8 mouse cellular contexts compared by ENCODE assay signal in the genomic region with DNA sequence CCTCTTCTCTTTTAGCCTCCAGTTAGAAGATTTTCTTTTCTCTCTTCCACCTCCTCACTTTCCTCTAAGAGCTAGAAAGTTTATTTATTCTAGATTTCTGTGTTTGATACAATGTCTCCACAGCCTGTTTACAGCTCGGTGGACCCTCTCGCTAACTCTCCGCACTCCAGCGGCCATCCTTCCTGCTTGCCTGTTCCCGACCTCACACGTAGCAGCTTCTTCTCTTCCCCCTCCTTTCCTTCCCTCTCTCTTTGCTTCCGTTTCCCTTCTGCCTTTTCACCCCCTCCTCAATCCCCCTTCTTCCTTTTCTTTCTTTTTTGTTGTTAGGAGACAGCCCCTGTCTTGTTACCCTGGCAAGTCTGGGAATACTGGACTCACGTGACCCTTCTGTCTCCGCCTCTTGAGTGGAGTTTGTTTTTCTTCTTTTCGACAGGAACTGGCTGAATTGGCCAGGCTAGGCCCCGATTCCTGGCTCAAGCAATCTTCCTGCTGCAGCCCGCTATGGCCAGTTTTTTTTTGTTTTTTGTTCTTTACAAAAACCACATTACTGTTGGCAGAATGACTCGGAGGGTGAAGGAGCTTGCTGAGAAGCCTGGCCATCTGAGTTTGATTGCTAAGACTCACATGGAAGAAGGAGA. TPM values are rescaled to one million over a fixed set of nuclear protein-coding genes. Genes with fewer than 3 reads are reported as not detected.
DNase-seq lines count a peak whose midpoint lies in the region; ATAC-seq and TF ChIP-seq lines count a peak whose summit lies in the region.

No protein-coding gene starts in this region.

- peak overlapping the region; percentile 49; the same call in 1 of the 2 replicates for H3K9ac ChIP-seq in embryonic facial prominence, embryonic 14.5 days (ENCODE audit: low read depth, low read length)
- H3K9ac ChIP-seq in heart, embryonic 16.5 days (ENCODE audit: low read length) = peak overlapping the region; percentile 38
- no peak overlapping the region for H3K9ac ChIP-seq in kidney, postnatal 0 days (ENCODE audit: low read depth, low read length)
- H3K9ac ChIP-seq in midbrain, embryonic 15.5 days = no peak overlapping the region

- peak overlapping the region; percentile 17; the same call in 1 of the 2 replicates for H3K4me2 ChIP-seq in embryonic facial prominence, embryonic 14.5 days (ENCODE audit: low read depth, low read length)
- H3K4me2 ChIP-seq in heart, embryonic 16.5 days (ENCODE audit: low read depth, low read length) = peak overlapping the region; percentile 42
- H3K4me2 ChIP-seq in kidney, postnatal 0 days (ENCODE audit: low read length) = peak overlapping the region; percentile 45
- H3K4me2 ChIP-seq in midbrain, embryonic 15.5 days = no peak overlapping the region; the same call in 1 of the 2 replicates

- peak overlapping the region; percentile 85 for H3K27ac ChIP-seq in embryonic facial prominence, embryonic 14.5 days (replicated peaks; ENCODE audit: low read depth, low read length)
- H3K27ac ChIP-seq in heart, embryonic 16.5 days (ENCODE audit: low read length) = peak overlapping the region; percentile 78
- peak overlapping the region; percentile 85 for H3K27ac ChIP-seq in kidney, postnatal 0 days
- peak overlapping the region; percentile 53 for H3K27ac ChIP-seq in midbrain, embryonic 15.5 days

- H3K4me1 ChIP-seq in embryonic facial prominence, embryonic 14.5 days (ENCODE audit: control insufficient read depth, insufficient read depth, low read length) = no peaks in the 10 kb centered on the region; the same call in 1 of the 2 replicates
- H3K4me1 ChIP-seq in heart, embryonic 16.5 days (ENCODE audit: control insufficient read depth, insufficient read depth, low read length) = peaks cover 6% of the 10 kb centered on the region
- H3K4me1 ChIP-seq in kidney, postnatal 0 days (replicated peaks; ENCODE audit: insufficient read depth, low read length) = no peaks in the 10 kb centered on the region
- no peaks in the 10 kb centered on the region for H3K4me1 ChIP-seq in midbrain, embryonic 15.5 days

- no peak; the same call in 1 of the 2 replicates for ATAC-seq in embryonic facial prominence, embryonic 14.5 days (ENCODE audit: low read depth)
- peak; percentile 66 for ATAC-seq in heart, embryonic 16.5 days (replicated peaks; ENCODE audit: extremely low read depth, insufficient read depth, low FRiP score)
- ATAC-seq in kidney, postnatal 0 days (replicated peaks; ENCODE audit: low FRiP score, low read depth) = peak; percentile 68; the same call in 1 of the 2 replicates
- ATAC-seq in midbrain, embryonic 15.5 days (replicated peaks) = no peak

- WGBS in embryonic facial prominence, embryonic 14.5 days = 45% methylated on average over 13 of the region's 13 CpGs
- 36% methylated on average over 13 of the region's 13 CpGs for WGBS in heart, embryonic 16.5 days
- WGBS in kidney, postnatal 0 days = 16% methylated on average over 13 of the region's 13 CpGs
- 60% methylated on average over 13 of the region's 13 CpGs for WGBS in midbrain, embryonic 15.5 days

- H3K4me3 ChIP-seq in embryonic facial prominence, embryonic 14.5 days (ENCODE audit: low read depth, low read length) = no peak overlapping the region
- H3K4me3 ChIP-seq in heart, embryonic 16.5 days (ENCODE audit: low read length) = peak overlapping the region; percentile 35
- H3K4me3 ChIP-seq in kidney, postnatal 0 days (replicated peaks; ENCODE audit: low read depth, low read length) = 0 out of 2 replicates have a peak overlapping the region, but pooled peaks have one; percentile 14
- H3K4me3 ChIP-seq in midbrain, embryonic 15.5 days = no peak overlapping the region

- TF ChIP-seq CTCF in kidney, postnatal 0 days (IDR thresholded peaks at IDR 0.05; ENCODE audit: low read depth) = no peak

- no peaks in the 10 kb centered on the region for H3K27me3 ChIP-seq in embryonic facial prominence, embryonic 14.5 days (replicated peaks; ENCODE audit: control insufficient read depth, insufficient read depth, low read length)
- H3K27me3 ChIP-seq in heart, embryonic 16.5 days (ENCODE audit: control insufficient read depth, insufficient read depth, low read length) = no peaks in the 10 kb centered on the region
- no peaks in the 10 kb centered on the region for H3K27me3 ChIP-seq in kidney, postnatal 0 days (ENCODE audit: insufficient read depth, low read length)
- H3K27me3 ChIP-seq in midbrain, embryonic 15.5 days (replicated peaks) = no peaks in the 10 kb centered on the region

- peak; percentile 10 for DNase-seq in right cerebral cortex, postnatal 14 days
- no peak for DNase-seq in right cerebral cortex, adult 2 months (ENCODE audit: low spot score in 2 of 2)
- peak; percentile 81 for DNase-seq in embryonic facial prominence, embryonic 14.5 days (ENCODE audit: low spot score)
- DNase-seq in kidney, postnatal 0 days (ENCODE audit: low spot score) = peak; percentile 93
- DNase-seq in spleen, adult 12 weeks (ENCODE audit: low spot score) = no peak
- no peak for DNase-seq in cerebellum, postnatal 14 days

- H3K9me3 ChIP-seq in embryonic facial prominence, embryonic 14.5 days (ENCODE audit: control insufficient read depth, low read length) = no peaks in the 10 kb centered on the region
- H3K9me3 ChIP-seq in heart, embryonic 16.5 days (replicated peaks; ENCODE audit: control insufficient read depth, low read length) = no peaks in the 10 kb centered on the region
- H3K9me3 ChIP-seq in kidney, postnatal 0 days (replicated peaks; ENCODE audit: low read length) = no peaks in the 10 kb centered on the region
- no peaks in the 10 kb centered on the region for H3K9me3 ChIP-seq in midbrain, embryonic 15.5 days

- 0 out of 2 replicates have a peak, but pooled peaks cover 9% of the 10 kb centered on the region for H3K36me3 ChIP-seq in embryonic facial prominence, embryonic 14.5 days (ENCODE audit: control insufficient read depth, insufficient read depth, low read length)
- H3K36me3 ChIP-seq in heart, embryonic 16.5 days (ENCODE audit: control insufficient read depth, insufficient read depth) = no peaks in the 10 kb centered on the region
- no peaks in the 10 kb centered on the region for H3K36me3 ChIP-seq in kidney, postnatal 0 days (ENCODE audit: insufficient read depth, low read length)
- no peaks in the 10 kb centered on the region for H3K36me3 ChIP-seq in midbrain, embryonic 15.5 days (replicated peaks)

RNA-seq across cellular contexts. Expression of gene Chek2, which starts 19.4 kb away (rescaled TPM):
- 14.1 and 14.6 TPM in 2 replicates for polyA plus RNA-seq in embryonic facial prominence, embryonic 14.5 days (2014; fragmentation: Nextera tagmentation; extraction: Ambion mirVana)
- polyA plus RNA-seq in heart, embryonic 16.5 days (2015; fragmentation: Nextera tagmentation; extraction: Ambion mirVana) = 17.1 and 19.0 TPM in 2 replicates
- 12.9 and 14.3 TPM in 2 replicates for polyA plus RNA-seq in kidney, postnatal 0 days (2015; fragmentation: Nextera tagmentation; extraction: Ambion mirVana)
- polyA plus RNA-seq in midbrain, embryonic 15.5 days (2015; fragmentation: Nextera tagmentation; extraction: Ambion mirVana) = 5.0 and 6.7 TPM in 2 replicates

RNA-seq across cellular contexts. Expression of gene Hscb, which starts 19.6 kb away (rescaled TPM):
- polyA plus RNA-seq in embryonic facial prominence, embryonic 14.5 days (2014; fragmentation: Nextera tagmentation; extraction: Ambion mirVana) = 19.6 TPM in 2 replicates
- polyA plus RNA-seq in heart, embryonic 16.5 days (2015; fragmentation: Nextera tagmentation; extraction: Ambion mirVana) = 22.5 and 23.1 TPM in 2 replicates
- 51.3 and 52.2 TPM in 2 replicates for polyA plus RNA-seq in kidney, postnatal 0 days (2015; fragmentation: Nextera tagmentation; extraction: Ambion mirVana)
- polyA plus RNA-seq in midbrain, embryonic 15.5 days (2015; fragmentation: Nextera tagmentation; extraction: Ambion mirVana) = 6.0 and 8.6 TPM in 2 replicates

RNA-seq across cellular contexts. Expression of gene Ttc28, which starts 20.5 kb away (rescaled TPM):
- 17.4 and 19.0 TPM in 2 replicates for polyA plus RNA-seq in embryonic facial prominence, embryonic 14.5 days (2014; fragmentation: Nextera tagmentation; extraction: Ambion mirVana)
- 5.7 and 5.8 TPM in 2 replicates for polyA plus RNA-seq in heart, embryonic 16.5 days (2015; fragmentation: Nextera tagmentation; extraction: Ambion mirVana)
- polyA plus RNA-seq in kidney, postnatal 0 days (2015; fragmentation: Nextera tagmentation; extraction: Ambion mirVana) = 8.1 and 8.7 TPM in 2 replicates
- 23.8 and 24.9 TPM in 2 replicates for polyA plus RNA-seq in midbrain, embryonic 15.5 days (2015; fragmentation: Nextera tagmentation; extraction: Ambion mirVana)

RNA-seq across cellular contexts. Expression of gene Ulk1, which starts 49.2 kb away (rescaled TPM):
- 25.9 and 29.9 TPM in 2 replicates for polyA plus RNA-seq in embryonic facial prominence, embryonic 14.5 days (2014; fragmentation: Nextera tagmentation; extraction: Ambion mirVana)
- polyA plus RNA-seq in heart, embryonic 16.5 days (2015; fragmentation: Nextera tagmentation; extraction: Ambion mirVana) = 10.0 and 13.1 TPM in 2 replicates
- 11.4 and 12.2 TPM in 2 replicates for polyA plus RNA-seq in kidney, postnatal 0 days (2015; fragmentation: Nextera tagmentation; extraction: Ambion mirVana)
- polyA plus RNA-seq in midbrain, embryonic 15.5 days (2015; fragmentation: Nextera tagmentation; extraction: Ambion mirVana) = 37.1 and 39.1 TPM in 2 replicates

Comparison
In these comparisons a context has a peak if more than half of its experiments do, and no peak if none do; other contexts are left out.
1. DNase-seq: peak in right cerebral cortex, postnatal 14 days (single experiment), embryonic facial prominence, embryonic 14.5 days (single experiment) and kidney, postnatal 0 days (single experiment); none in right cerebral cortex, adult 2 months (0 of 2), spleen, adult 12 weeks (single experiment) and cerebellum, postnatal 14 days (0 of 2).
2. ATAC-seq: peak in heart, embryonic 16.5 days (single experiment) and kidney, postnatal 0 days (single experiment); none in embryonic facial prominence, embryonic 14.5 days (single experiment) and midbrain, embryonic 15.5 days (single experiment).
3. H3K4me3 ChIP-seq: peak in heart, embryonic 16.5 days (single experiment) and kidney, postnatal 0 days (single experiment); none in embryonic facial prominence, embryonic 14.5 days (single experiment) and midbrain, embryonic 15.5 days (single experiment).
4. H3K9ac ChIP-seq: peak in embryonic facial prominence, embryonic 14.5 days (single experiment) and heart, embryonic 16.5 days (single experiment); none in kidney, postnatal 0 days (single experiment) and midbrain, embryonic 15.5 days (single experiment).
5. Peak in every context shown above with its lines, with median percentiles within 50 percentile points of each other: H3K27ac ChIP-seq.